8 mouse cellular contexts compared by ENCODE assay signal in genomic region chr10:120864446-120864845, GRCm38 (mm10). TPM values are rescaled to one million over a fixed set of nuclear protein-coding genes. Genes with fewer than 3 reads are reported as not detected.
DNase-seq lines count a peak whose midpoint lies in the region; ATAC-seq and TF ChIP-seq lines count a peak whose summit lies in the region.

No protein-coding gene starts in this region.

- H3K27me3 ChIP-seq in spleen, adult 2 months (ENCODE audit: control insufficient read depth, insufficient read depth, low read length), result no peaks in the 10 kb centered on the region
- no peaks in the 10 kb centered on the region for H3K27me3 ChIP-seq in embryonic facial prominence, embryonic 11.5 days (ENCODE audit: control insufficient read depth, insufficient read depth, low read length)
- no peaks in the 10 kb centered on the region for H3K27me3 ChIP-seq in intestine, embryonic 16.5 days (replicated peaks; ENCODE audit: control insufficient read depth, insufficient read depth, low read length)

- no peaks in the 10 kb centered on the region for H3K9me3 ChIP-seq in embryonic facial prominence, embryonic 11.5 days (replicated peaks; ENCODE audit: control insufficient read depth, low read length)
- no peaks in the 10 kb centered on the region for H3K9me3 ChIP-seq in intestine, embryonic 16.5 days (ENCODE audit: control insufficient read depth, low read length)

- H3K36me3 ChIP-seq in spleen, adult 2 months (ENCODE audit: control insufficient read depth, insufficient read depth, low read length), result no peaks in the 10 kb centered on the region
- no peaks in the 10 kb centered on the region for H3K36me3 ChIP-seq in embryonic facial prominence, embryonic 11.5 days (replicated peaks; ENCODE audit: control insufficient read depth, insufficient read depth, low read depth, low read length)
- H3K36me3 ChIP-seq in intestine, embryonic 16.5 days (ENCODE audit: control insufficient read depth, insufficient read depth, low read length), result no peaks in the 10 kb centered on the region

- H3K27ac ChIP-seq in spleen, adult 2 months (ENCODE audit: insufficient read depth, low read length), result no peak overlapping the region
- no peak overlapping the region for H3K27ac ChIP-seq in embryonic facial prominence, embryonic 11.5 days (replicated peaks; ENCODE audit: low read depth, low read length)
- no peak overlapping the region for H3K27ac ChIP-seq in intestine, embryonic 16.5 days (ENCODE audit: low read length)

- ATAC-seq in embryonic facial prominence, embryonic 11.5 days (replicated peaks; ENCODE audit: insufficient number of reproducible peaks, low FRiP score, low TSS enrichment, low read depth), result 0 out of 2 replicates have a peak, but pooled peaks have one; percentile 56
- peak; percentile 46; the same call in 1 of the 2 replicates for ATAC-seq in intestine, embryonic 16.5 days
- peak; percentile 73 for ATAC-seq in monocyte, adult 5-6 weeks (replicated peaks; ENCODE audit: insufficient number of reproducible peaks, low FRiP score, low TSS enrichment, poor library complexity, severe bottlenecking)

- peak; percentile 65; the same call in 1 of the 2 replicates for TF ChIP-seq CTCF in spleen, adult 2 months (IDR thresholded peaks at IDR 0.05; ENCODE audit: extremely low read depth, insufficient read depth, insufficient read length, insufficient replicate concordance)

- no peak overlapping the region for H3K9ac ChIP-seq in embryonic facial prominence, embryonic 11.5 days (replicated peaks; ENCODE audit: low read length)
- no peak overlapping the region for H3K9ac ChIP-seq in intestine, embryonic 16.5 days (ENCODE audit: low read depth, low read length)

- no peaks in the 10 kb centered on the region for H3K4me1 ChIP-seq in spleen, adult 2 months (ENCODE audit: control insufficient read depth, insufficient read depth, insufficient read length)
- no peaks in the 10 kb centered on the region for H3K4me1 ChIP-seq in embryonic facial prominence, embryonic 11.5 days (ENCODE audit: control insufficient read depth, insufficient read depth, low read length)
- no peaks in the 10 kb centered on the region for H3K4me1 ChIP-seq in intestine, embryonic 16.5 days (ENCODE audit: control insufficient read depth, insufficient read depth, low read length)

- no peak overlapping the region for H3K4me3 ChIP-seq in spleen, adult 2 months (ENCODE audit: extremely low read depth, insufficient read depth, insufficient read length)
- no peak overlapping the region for H3K4me3 ChIP-seq in embryonic facial prominence, embryonic 11.5 days (ENCODE audit: low read depth, low read length)
- H3K4me3 ChIP-seq in intestine, embryonic 16.5 days (ENCODE audit: low read length), result no peak overlapping the region

- H3K4me2 ChIP-seq in embryonic facial prominence, embryonic 11.5 days (ENCODE audit: low read depth, low read length), result no peak overlapping the region
- H3K4me2 ChIP-seq in intestine, embryonic 16.5 days (ENCODE audit: low read depth, low read length), result no peak overlapping the region

- TF ChIP-seq POLR2A in spleen, adult 2 months (IDR thresholded peaks at IDR 0.05; ENCODE audit: low read depth, low read length), result no peak

- peak in 1 of 2 experiments; percentile 52 for DNase-seq in spleen, adult 2 months (ENCODE audit: low read depth in 1 of 2, low spot score in 2 of 2)
- DNase-seq in spleen, adult 12 weeks (ENCODE audit: low spot score), result no peak
- DNase-seq in adipocyte (ENCODE audit: low spot score), result peak; percentile 80
- DNase-seq in embryonic facial prominence, embryonic 11.5 days (ENCODE audit: low spot score), result peak; percentile 85
- peak; percentile 73 to 80 for DNase-seq in left cerebral cortex, postnatal 14 days (ENCODE audit: low spot score in 2 of 2)
- DNase-seq in yolk sac, embryonic 10.5 days (ENCODE audit: low spot score), result peak; percentile 54

- intact Hi-C loops in left cerebral cortex, postnatal 14 days (cut with DNase I), result loop anchor here (5.0 to 10.0 kb wide), 2 partner anchors 160 to 432 kb away; no protein-coding TSS in a partner anchor

- WGBS in spleen, adult 2 months, result 33% methylated on average over 9 of the region's 9 CpGs
- 15% methylated on average over 9 of the region's 9 CpGs for WGBS in embryonic facial prominence, embryonic 11.5 days
- WGBS in intestine, embryonic 16.5 days, result 11% methylated on average over 9 of the region's 9 CpGs

RNA-seq across cellular contexts. Expression of gene Msrb3, which starts 34.5 kb away (rescaled TPM):
- 4.5 and 5.1 TPM in 2 replicates for polyA plus RNA-seq in spleen, adult 2 months (2012; rRNA removed)
- polyA plus RNA-seq in embryonic facial prominence, embryonic 11.5 days (2014; fragmentation: Nextera tagmentation; extraction: Ambion mirVana), result 6.4 and 6.6 TPM in 2 replicates
- 11.2 and 14.0 TPM in 2 replicates for polyA plus RNA-seq in intestine, embryonic 16.5 days (2015; fragmentation: Nextera tagmentation; extraction: Ambion mirVana)
- 1 to 10 TPM; 5.2 to 6.8 TPM for total RNA-seq in left cerebral cortex, postnatal 14 days (2021)
- total RNA-seq in monocyte, adult 5-6 weeks (2017), result 0.10 TPM in 1 of 3 replicates, not detected in the others
